Mouse (Mus musculus) sigmoid colon, adult 10 weeks (tissue): ENCODE data around the gene Zfp618. TPM values are rescaled to one million over a fixed set of nuclear protein-coding genes. Genes with fewer than 3 reads are reported as not detected.

Source experiments
- polyA plus RNA-seq: library from polyadenylated mRNA; stranded (reverse); fragments of 350-450 nt; fragmentation: Illumina TruSeq; extraction: RNeasy Lipid Tissue Mini Kit (QIAGEN cat#74804); gene quantifications from one replicate; pipeline ENCODE4 v1.2.3, GENCODE M21; 2014; ENCODE audit warnings: low read depth, low replicate concordance

Zfp618 gene
- polyA plus RNA-seq = 11.8 TPM

GRCm38 (mm10) chr4:62965497-62966302 lies at the start of gene Zfp618:
Gene Zfp618 (plus strand): TSS chr4:62965573.

GRCm38 (mm10) chr4:63154699-63155098 lies 189.3 kb downstream of the Zfp618 start, which contains the start of gene Ambp:
Gene Ambp (minus strand): TSS chr4:63154799.

GRCm38 (mm10) chr4:63171969-63172685 lies 206.8 kb downstream of the Zfp618 start, which contains the start of gene Kif12:
Gene Kif12 (minus strand): TSS chr4:63172131.

Other genes starting within 250 kb of the Zfp618 start
- not detected for gene Ambp, start 189.2 kb downstream of the Zfp618 start, polyA plus RNA-seq
- 0.28 TPM for gene Kif12, start 206.6 kb downstream of the Zfp618 start, polyA plus RNA-seq
- 2.7 TPM for gene Col27a1, start 248.4 kb downstream of the Zfp618 start, polyA plus RNA-seq